In the genomic region with DNA sequence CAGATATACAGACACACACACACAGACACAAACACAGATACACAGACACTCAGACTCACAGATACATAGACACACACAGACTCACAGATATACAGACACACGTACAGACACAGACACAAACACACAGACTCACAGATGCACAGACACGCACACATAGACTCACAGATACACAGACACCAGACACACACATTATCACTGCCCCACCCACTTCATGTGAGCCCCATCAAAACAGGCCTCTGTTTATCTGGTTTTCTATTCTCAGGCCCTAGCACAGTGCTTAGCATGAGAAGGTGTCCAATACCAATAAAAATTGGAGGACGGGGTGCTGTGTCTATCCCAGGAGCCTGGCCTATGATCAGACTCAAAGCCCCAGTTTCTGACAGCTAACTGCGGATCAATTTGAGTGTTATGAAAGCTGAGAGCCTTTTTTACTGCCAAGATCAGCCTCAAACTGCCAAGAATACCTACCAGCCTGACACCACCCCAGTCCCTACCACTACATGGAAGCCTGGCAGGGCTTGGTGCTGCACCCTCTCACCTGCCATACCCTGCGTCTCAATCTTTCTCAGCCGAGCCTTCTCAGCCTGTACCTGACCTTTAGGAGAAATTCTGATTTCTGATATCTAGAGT, we compare ENCODE assay signal across 23 mouse cellular contexts. TPM values are rescaled to one million over a fixed set of nuclear protein-coding genes. Genes with fewer than 3 reads are reported as not detected.
DNase-seq lines count a peak whose midpoint lies in the region; ATAC-seq and TF ChIP-seq lines count a peak whose summit lies in the region.
"Had no signal": no experiment of that assay in that cellular context is flagged by ENCODE, and none has a peak within 500 bp of the region (broad histone marks: within the 10 kb centered on the region; RNA-seq: fewer than 3 reads in every experiment).

No protein-coding gene starts in this region.

- H3K27ac ChIP-seq in midbrain, embryonic 10.5 days (replicated peaks) = peak overlapping the region; percentile 38; the same call in 1 of the 2 replicates
- no peak overlapping the region for H3K27ac ChIP-seq in midbrain, postnatal 0 days (ENCODE audit: low read depth, low read length)
- peak overlapping the region; percentile 89 for H3K27ac ChIP-seq in liver, embryonic 15.5 days (replicated peaks)
- no peak overlapping the region for H3K27ac ChIP-seq in stomach, postnatal 0 days (replicated peaks)
- no peak overlapping the region for H3K27ac ChIP-seq in hindbrain, embryonic 13.5 days
- H3K27ac ChIP-seq: forebrain, embryonic 13.5 days; hindbrain, embryonic 15.5 days; layer of hippocampus, adult 2 months had no signal

- H3K4me3 ChIP-seq in midbrain, embryonic 10.5 days = no peak overlapping the region
- H3K4me3 ChIP-seq in midbrain, postnatal 0 days (ENCODE audit: low read depth, low read length) = no peak overlapping the region
- peak overlapping the region; percentile 18 for H3K4me3 ChIP-seq in liver, embryonic 15.5 days (replicated peaks)
- no peak overlapping the region for H3K4me3 ChIP-seq in stomach, postnatal 0 days (ENCODE audit: low read depth, low read length)
- no peak overlapping the region for H3K4me3 ChIP-seq in hindbrain, embryonic 13.5 days
- H3K4me3 ChIP-seq: forebrain, embryonic 13.5 days; heart, embryonic 12.5 days; hindbrain, embryonic 15.5 days; layer of hippocampus, adult 2 months had no signal

- TF ChIP-seq EP300 in stomach, postnatal 0 days (optimal IDR thresholded peaks at IDR 0.05) = no peak

- H3K4me1 ChIP-seq in midbrain, embryonic 10.5 days = peaks cover 13% of the 10 kb centered on the region
- H3K4me1 ChIP-seq in midbrain, postnatal 0 days (ENCODE audit: insufficient read depth, low read length) = no peaks in the 10 kb centered on the region
- peaks cover 89% of the 10 kb centered on the region for H3K4me1 ChIP-seq in liver, embryonic 15.5 days (replicated peaks)
- H3K4me1 ChIP-seq in stomach, postnatal 0 days (replicated peaks; ENCODE audit: control insufficient read depth, insufficient read depth) = no peaks in the 10 kb centered on the region
- H3K4me1 ChIP-seq in hindbrain, embryonic 13.5 days (replicated peaks) = no peaks in the 10 kb centered on the region
- H3K4me1 ChIP-seq: forebrain, embryonic 13.5 days; hindbrain, embryonic 15.5 days had no signal

- no peak overlapping the region for H3K9ac ChIP-seq in midbrain, postnatal 0 days (replicated peaks; ENCODE audit: low read length, poor library complexity, severe bottlenecking)
- 0 out of 2 replicates have a peak overlapping the region, but pooled peaks have one; percentile 43 for H3K9ac ChIP-seq in liver, embryonic 15.5 days
- no peak overlapping the region for H3K9ac ChIP-seq in stomach, postnatal 0 days (ENCODE audit: low read length)
- no peak overlapping the region for H3K9ac ChIP-seq in hindbrain, embryonic 13.5 days
- H3K9ac ChIP-seq: forebrain, embryonic 13.5 days; heart, embryonic 12.5 days; hindbrain, embryonic 15.5 days had no signal

- no peaks in the 10 kb centered on the region for H3K9me3 ChIP-seq in midbrain, embryonic 10.5 days (replicated peaks)
- no peaks in the 10 kb centered on the region for H3K9me3 ChIP-seq in midbrain, postnatal 0 days (ENCODE audit: low read length)
- H3K9me3 ChIP-seq in liver, embryonic 15.5 days (replicated peaks) = no peaks in the 10 kb centered on the region
- H3K9me3 ChIP-seq in stomach, postnatal 0 days (ENCODE audit: control insufficient read depth, low read length) = no peaks in the 10 kb centered on the region
- H3K9me3 ChIP-seq in hindbrain, embryonic 13.5 days = no peaks in the 10 kb centered on the region
- H3K9me3 ChIP-seq: forebrain, embryonic 13.5 days; heart, embryonic 12.5 days; hindbrain, embryonic 15.5 days had no signal

- no peaks in the 10 kb centered on the region for H3K27me3 ChIP-seq in midbrain, embryonic 10.5 days (ENCODE audit: low read depth, poor library complexity, severe bottlenecking)
- no peaks in the 10 kb centered on the region for H3K27me3 ChIP-seq in midbrain, postnatal 0 days (ENCODE audit: insufficient read depth, low read length)
- no peaks in the 10 kb centered on the region for H3K27me3 ChIP-seq in liver, embryonic 15.5 days
- no peaks in the 10 kb centered on the region for H3K27me3 ChIP-seq in stomach, postnatal 0 days (ENCODE audit: control insufficient read depth, insufficient read depth, low read length)
- H3K27me3 ChIP-seq in hindbrain, embryonic 13.5 days = no peaks in the 10 kb centered on the region
- H3K27me3 ChIP-seq: forebrain, embryonic 13.5 days; heart, embryonic 12.5 days; hindbrain, embryonic 15.5 days had no signal

- 93% methylated on average over 6 of the region's 6 CpGs for WGBS in midbrain, embryonic 10.5 days
- 96% methylated on average over 6 of the region's 6 CpGs for WGBS in midbrain, postnatal 0 days
- WGBS in liver, embryonic 15.5 days (ENCODE audit: insufficient replicate concordance) = 58% methylated on average over 6 of the region's 6 CpGs
- 86% methylated on average over 6 of the region's 6 CpGs for WGBS in stomach, postnatal 0 days
- 89% methylated on average over 6 of the region's 6 CpGs for WGBS in hindbrain, embryonic 13.5 days

- peaks cover 19% of the 10 kb centered on the region for H3K36me3 ChIP-seq in midbrain, embryonic 10.5 days
- H3K36me3 ChIP-seq in midbrain, postnatal 0 days (ENCODE audit: insufficient read depth, low read length) = peaks cover 14% of the 10 kb centered on the region
- peaks cover 56% of the 10 kb centered on the region for H3K36me3 ChIP-seq in liver, embryonic 15.5 days (replicated peaks)
- no peaks in the 10 kb centered on the region for H3K36me3 ChIP-seq in stomach, postnatal 0 days (ENCODE audit: control insufficient read depth, insufficient read depth, low read length)
- peaks cover 27% of the 10 kb centered on the region for H3K36me3 ChIP-seq in hindbrain, embryonic 13.5 days

- DNase-seq in midbrain, embryonic 10.5 days (ENCODE audit: low spot score) = no peak
- DNase-seq in midbrain, postnatal 0 days (ENCODE audit: low spot score) = no peak
- peak; percentile 9 for DNase-seq in stomach, postnatal 0 days (ENCODE audit: low spot score)
- no peak for DNase-seq in frontal cortex, postnatal 36 days (ENCODE audit: low spot score in 2 of 2)
- no peak for DNase-seq in heart, adult 18-20 months
- DNase-seq: adrenal gland, adult 2 months; cerebellum, adult 11-12 months; cerebellum, postnatal 14 days; embryo, embryonic 11 days; kidney, adult 18-20 months; kidney, postnatal 14 days; lung, adult 18-20 months; retina, postnatal 1 day; right cerebral cortex, postnatal 4 days; thymus, postnatal 4 days had no signal

- no peak for TF ChIP-seq CTCF in midbrain, postnatal 0 days (IDR thresholded peaks at IDR 0.05)
- TF ChIP-seq CTCF in stomach, postnatal 0 days (IDR thresholded peaks at IDR 0.05; ENCODE audit: low read depth) = no peak

- ATAC-seq in midbrain, postnatal 0 days (ENCODE audit: low FRiP score) = no peak
- ATAC-seq in erythroid progenitor cell, adult 5-6 weeks (replicated peaks; ENCODE audit: low FRiP score, poor library complexity, severe bottlenecking) = peak; percentile 60
- peak; percentile 92 for ATAC-seq in liver, embryonic 15.5 days (ENCODE audit: insufficient read depth)
- no peak for ATAC-seq in stomach, postnatal 0 days (ENCODE audit: low FRiP score, low TSS enrichment)
- ATAC-seq in hindbrain, embryonic 13.5 days (ENCODE audit: low FRiP score) = no peak
- ATAC-seq: forebrain, embryonic 13.5 days had no signal

- H3K4me2 ChIP-seq in midbrain, postnatal 0 days (ENCODE audit: low read depth, low read length, poor library complexity, severe bottlenecking) = no peak overlapping the region
- peak overlapping the region; percentile 55 for H3K4me2 ChIP-seq in liver, embryonic 15.5 days
- H3K4me2 ChIP-seq in stomach, postnatal 0 days (replicated peaks; ENCODE audit: low read depth) = no peak overlapping the region
- no peak overlapping the region for H3K4me2 ChIP-seq in hindbrain, embryonic 13.5 days
- H3K4me2 ChIP-seq: forebrain, embryonic 13.5 days; heart, embryonic 12.5 days; hindbrain, embryonic 15.5 days had no signal

RNA-seq across cellular contexts. Expression of a gene that starts 15.6 kb away (rescaled TPM):
- 5.8 and 8.4 TPM in 2 replicates for polyA plus RNA-seq in midbrain, embryonic 10.5 days (2016; fragmentation: Nextera tagmentation; extraction: Ambion mirVana)
- total RNA-seq in midbrain, postnatal 0 days (2014; rRNA removed) = 23.2 and 31.6 TPM in 2 replicates
- 7.7 and 9.9 TPM in 2 replicates for polyA plus RNA-seq in midbrain, postnatal 0 days (2015; fragmentation: Nextera tagmentation; extraction: Ambion mirVana)
- 172 and 177 TPM in 2 replicates for total RNA-seq in erythroid progenitor cell, adult 5-6 weeks (2015; ENCODE audit: low replicate concordance)
- 129 and 134 TPM in 2 replicates for total RNA-seq in erythroid progenitor cell, adult 5-6 weeks (2017; ENCODE audit: low replicate concordance)
- polyA plus RNA-seq in liver, embryonic 15.5 days (2015; fragmentation: Nextera tagmentation; extraction: Ambion mirVana) = 33.2 and 44.8 TPM in 2 replicates
- polyA plus RNA-seq in stomach, postnatal 0 days (2015; fragmentation: Nextera tagmentation; extraction: Ambion mirVana) = 12.6 and 13.4 TPM in 2 replicates
- 9.3 and 9.6 TPM in 2 replicates for polyA plus RNA-seq in hindbrain, embryonic 13.5 days (2015; fragmentation: Nextera tagmentation; extraction: Ambion mirVana)
- total RNA-seq in heart, adult 18-20 months (2021) = 10 to 100 TPM in 1 of 2 experiments, 1 to 10 TPM in 1; 7.6 to 10.2 TPM

RNA-seq across cellular contexts. Expression of a gene that starts 18.5 kb away (rescaled TPM):
- polyA plus RNA-seq in midbrain, embryonic 10.5 days (2016; fragmentation: Nextera tagmentation; extraction: Ambion mirVana) = 2.8 and 3.4 TPM in 2 replicates
- total RNA-seq in midbrain, postnatal 0 days (2014; rRNA removed) = 1.7 TPM in 1 of 2 replicates, not detected in the other
- polyA plus RNA-seq in midbrain, postnatal 0 days (2015; fragmentation: Nextera tagmentation; extraction: Ambion mirVana) = not detected in 2 replicates
- total RNA-seq in erythroid progenitor cell, adult 5-6 weeks (2015; ENCODE audit: low replicate concordance) = 32.4 and 58.3 TPM in 2 replicates
- total RNA-seq in erythroid progenitor cell, adult 5-6 weeks (2017; ENCODE audit: low replicate concordance) = 11.4 and 18.4 TPM in 2 replicates
- polyA plus RNA-seq in liver, embryonic 15.5 days (2015; fragmentation: Nextera tagmentation; extraction: Ambion mirVana) = 26.8 and 29.9 TPM in 2 replicates
- polyA plus RNA-seq in stomach, postnatal 0 days (2015; fragmentation: Nextera tagmentation; extraction: Ambion mirVana) = 0.38 and 0.40 TPM in 2 replicates
- polyA plus RNA-seq in hindbrain, embryonic 13.5 days (2015; fragmentation: Nextera tagmentation; extraction: Ambion mirVana) = 1.1 and 1.5 TPM in 2 replicates
- 1 to 10 TPM; 1.2 TPM for total RNA-seq in heart, adult 18-20 months (2021)
- polyA plus RNA-seq: C2C12 had no signal

RNA-seq across cellular contexts. Expression of a gene that starts 39.2 kb away (rescaled TPM):
- polyA plus RNA-seq in midbrain, embryonic 10.5 days (2016; fragmentation: Nextera tagmentation; extraction: Ambion mirVana) = 2.7 and 4.4 TPM in 2 replicates
- total RNA-seq in midbrain, postnatal 0 days (2014; rRNA removed) = 5.4 TPM in 1 of 2 replicates, not detected in the other
- polyA plus RNA-seq in midbrain, postnatal 0 days (2015; fragmentation: Nextera tagmentation; extraction: Ambion mirVana) = 1.2 and 1.8 TPM in 2 replicates
- total RNA-seq in erythroid progenitor cell, adult 5-6 weeks (2015; ENCODE audit: low replicate concordance) = 1.8 and 4.2 TPM in 2 replicates
- total RNA-seq in erythroid progenitor cell, adult 5-6 weeks (2017; ENCODE audit: low replicate concordance) = 19.1 and 24.3 TPM in 2 replicates
- 3.0 and 4.1 TPM in 2 replicates for polyA plus RNA-seq in liver, embryonic 15.5 days (2015; fragmentation: Nextera tagmentation; extraction: Ambion mirVana)
- 1.3 and 1.9 TPM in 2 replicates for polyA plus RNA-seq in stomach, postnatal 0 days (2015; fragmentation: Nextera tagmentation; extraction: Ambion mirVana)
- 2.0 and 2.8 TPM in 2 replicates for polyA plus RNA-seq in hindbrain, embryonic 13.5 days (2015; fragmentation: Nextera tagmentation; extraction: Ambion mirVana)
- total RNA-seq in heart, adult 18-20 months (2021) = 1 to 10 TPM in 1 of 2 experiments, under 1 TPM in 1; 0.74 to 1.3 TPM

RNA-seq across cellular contexts. Expression of a gene that starts 42.2 kb away (rescaled TPM):
- 62.4 and 69.1 TPM in 2 replicates for polyA plus RNA-seq in midbrain, embryonic 10.5 days (2016; fragmentation: Nextera tagmentation; extraction: Ambion mirVana)
- total RNA-seq in midbrain, postnatal 0 days (2014; rRNA removed) = 21.7 and 22.5 TPM in 2 replicates
- polyA plus RNA-seq in midbrain, postnatal 0 days (2015; fragmentation: Nextera tagmentation; extraction: Ambion mirVana) = 20.7 and 25.9 TPM in 2 replicates
- total RNA-seq in erythroid progenitor cell, adult 5-6 weeks (2015; ENCODE audit: low replicate concordance) = 11.5 and 20.1 TPM in 2 replicates
- total RNA-seq in erythroid progenitor cell, adult 5-6 weeks (2017; ENCODE audit: low replicate concordance) = 51.5 and 62.1 TPM in 2 replicates
- 21.7 and 24.1 TPM in 2 replicates for polyA plus RNA-seq in liver, embryonic 15.5 days (2015; fragmentation: Nextera tagmentation; extraction: Ambion mirVana)
- polyA plus RNA-seq in stomach, postnatal 0 days (2015; fragmentation: Nextera tagmentation; extraction: Ambion mirVana) = 24.6 and 27.5 TPM in 2 replicates
- polyA plus RNA-seq in hindbrain, embryonic 13.5 days (2015; fragmentation: Nextera tagmentation; extraction: Ambion mirVana) = 25.7 and 33.3 TPM in 2 replicates
- total RNA-seq in heart, adult 18-20 months (2021) = 10 to 100 TPM; 21.1 to 23.9 TPM

RNA-seq across cellular contexts. Expression of a gene that starts 54.5 kb away (rescaled TPM):
- 1,252 and 1,396 TPM in 2 replicates for polyA plus RNA-seq in midbrain, embryonic 10.5 days (2016; fragmentation: Nextera tagmentation; extraction: Ambion mirVana)
- 178 and 197 TPM in 2 replicates for total RNA-seq in midbrain, postnatal 0 days (2014; rRNA removed)
- 550 and 577 TPM in 2 replicates for polyA plus RNA-seq in midbrain, postnatal 0 days (2015; fragmentation: Nextera tagmentation; extraction: Ambion mirVana)
- total RNA-seq in erythroid progenitor cell, adult 5-6 weeks (2015; ENCODE audit: low replicate concordance) = 296 and 321 TPM in 2 replicates
- 347 and 417 TPM in 2 replicates for total RNA-seq in erythroid progenitor cell, adult 5-6 weeks (2017; ENCODE audit: low replicate concordance)
- 526 and 529 TPM in 2 replicates for polyA plus RNA-seq in liver, embryonic 15.5 days (2015; fragmentation: Nextera tagmentation; extraction: Ambion mirVana)
- 740 and 754 TPM in 2 replicates for polyA plus RNA-seq in stomach, postnatal 0 days (2015; fragmentation: Nextera tagmentation; extraction: Ambion mirVana)
- 599 and 604 TPM in 2 replicates for polyA plus RNA-seq in hindbrain, embryonic 13.5 days (2015; fragmentation: Nextera tagmentation; extraction: Ambion mirVana)
- 100 to 1,000 TPM; 335 to 351 TPM for total RNA-seq in heart, adult 18-20 months (2021)

Comparison
In these comparisons a context has a peak if more than half of its experiments do, and no peak if none do; other contexts are left out.
1. H3K27ac ChIP-seq: peak in midbrain, embryonic 10.5 days (single experiment) and liver, embryonic 15.5 days (single experiment); none in midbrain, postnatal 0 days (single experiment), stomach, postnatal 0 days (single experiment) and hindbrain, embryonic 13.5 days (single experiment).
2. ATAC-seq: peak in erythroid progenitor cell, adult 5-6 weeks (single experiment) and liver, embryonic 15.5 days (single experiment); none in midbrain, postnatal 0 days (single experiment), stomach, postnatal 0 days (single experiment) and hindbrain, embryonic 13.5 days (single experiment).